Mouse (Mus musculus): ENCODE results near the gene Grik5.

Grik5 gene

GRCm38 (mm10) chr7:25026452-25026851, 45.7 kb downstream of the Grik5 start:
- DNase-seq, result no peak

DNA sequence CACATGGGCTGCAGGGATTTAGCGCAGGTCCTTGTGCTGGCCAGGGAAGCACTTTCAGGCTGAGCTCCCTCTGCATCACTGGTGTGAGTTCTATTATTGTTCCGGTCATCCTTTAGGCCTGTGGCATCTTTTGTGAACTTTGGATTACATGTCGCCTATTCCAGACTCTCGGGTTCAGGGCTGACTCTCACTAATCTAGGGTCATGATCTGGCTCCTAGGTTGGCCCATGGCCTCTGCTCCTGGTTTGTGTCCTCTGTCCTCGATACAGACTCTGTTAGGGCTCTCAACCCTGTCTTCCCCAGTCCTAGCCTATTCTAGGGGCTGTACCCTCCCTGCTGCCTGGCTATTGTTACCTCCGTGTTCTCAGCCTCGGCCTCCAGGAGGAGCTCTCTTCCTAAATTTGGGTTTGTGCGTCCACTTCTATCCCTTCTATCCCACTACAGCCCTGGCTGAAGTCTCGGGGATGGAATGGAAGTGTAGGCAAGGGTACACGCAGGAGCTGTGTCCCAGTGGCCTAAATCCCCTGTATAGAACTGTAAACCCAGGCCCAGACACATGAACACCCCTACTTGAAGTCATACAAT, 46.2 kb downstream of the Grik5 start:
- DNase-seq, result peak; percentile 30

DNA sequence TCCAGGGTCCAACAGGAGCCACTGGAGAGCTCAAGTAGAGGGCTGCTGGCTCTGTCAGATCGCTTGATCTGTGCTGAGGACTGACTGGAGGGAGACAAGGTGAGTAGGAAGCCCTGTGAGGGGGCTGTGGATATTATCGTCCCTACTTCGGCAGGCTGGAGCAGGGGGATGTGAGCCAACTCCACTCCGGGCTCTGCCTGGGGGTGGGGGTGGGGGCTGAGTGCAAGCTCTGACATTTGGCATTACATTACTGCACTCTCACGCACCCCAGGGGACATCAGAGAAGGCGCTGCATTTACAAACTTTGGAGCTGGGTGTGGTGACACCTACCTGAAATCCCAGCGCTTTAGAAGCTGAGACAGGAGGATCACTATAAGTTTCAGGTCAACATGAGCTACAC, 60.6 kb downstream of the Grik5 start:
- no peak for DNase-seq

DNA sequence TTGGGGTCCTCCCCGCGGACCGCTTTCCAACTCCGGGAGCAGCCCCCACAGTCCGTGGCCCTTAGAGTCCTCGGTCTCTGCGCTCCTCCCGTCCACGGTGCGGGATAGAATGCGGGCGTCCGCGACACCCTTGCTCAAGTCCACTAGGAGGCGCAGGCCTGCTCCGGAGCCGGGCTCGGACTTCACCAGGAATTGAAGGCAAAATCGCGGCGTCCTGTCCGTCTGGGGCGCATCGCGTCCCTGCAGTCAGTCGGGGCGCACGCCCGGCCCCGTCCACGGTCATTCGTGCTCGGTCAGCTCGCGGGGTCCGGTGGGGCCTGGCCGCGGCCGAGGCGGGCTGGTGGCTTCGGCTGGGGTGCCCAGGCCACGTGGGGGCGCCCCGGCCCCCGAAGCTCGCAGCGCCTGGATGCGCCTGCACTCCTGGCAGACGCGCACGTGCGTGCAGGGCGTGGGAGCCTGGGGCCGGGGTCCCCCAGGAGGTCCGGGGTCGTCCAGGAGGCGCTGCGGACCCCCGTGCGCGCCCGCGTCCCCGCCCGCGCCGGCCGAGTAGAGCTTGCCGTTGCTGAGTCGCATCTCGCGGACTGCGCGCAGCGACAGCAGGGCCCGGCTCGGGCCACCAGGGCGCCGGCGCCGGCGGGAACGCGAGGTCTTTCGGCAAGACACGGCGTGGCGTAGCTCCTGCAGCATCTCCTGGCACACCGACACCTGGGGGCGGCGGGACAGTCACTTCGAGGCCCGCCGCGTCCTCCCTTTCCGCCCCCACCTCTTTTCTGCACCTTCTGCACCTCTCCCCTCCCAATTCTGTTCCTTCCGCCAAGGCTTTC, 61.8 kb downstream of the Grik5 start:
- peak; percentile 30 for DNase-seq

DNA sequence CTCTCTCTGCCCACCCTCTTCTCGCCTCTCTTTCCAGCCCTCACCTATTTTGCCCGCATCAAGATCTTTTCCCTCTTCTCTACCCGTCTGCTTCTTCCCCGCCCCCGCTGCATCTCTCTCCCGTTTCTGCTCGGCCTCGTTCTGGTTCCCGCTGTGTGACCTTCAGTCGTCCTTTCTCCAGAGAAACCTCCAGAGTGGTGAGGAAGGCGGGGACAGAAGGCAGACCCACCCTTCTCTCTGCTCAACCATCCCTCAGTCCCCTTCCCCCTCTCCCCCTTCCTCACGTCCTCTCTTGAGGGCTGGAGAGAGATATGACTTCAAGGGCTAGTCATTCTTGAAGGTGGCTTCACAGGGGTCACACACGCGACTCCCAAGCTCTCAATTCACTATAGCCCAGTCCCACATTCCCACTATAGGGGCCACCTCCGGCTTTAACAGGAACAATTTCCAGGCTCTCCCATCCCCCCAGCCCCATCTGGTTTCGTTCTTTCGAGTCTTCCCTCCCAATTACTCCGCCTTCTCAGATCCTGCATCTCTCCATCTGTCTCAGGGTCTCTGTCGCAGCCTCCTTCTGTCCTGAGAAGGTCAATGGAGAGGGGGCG, 62.9 kb downstream of the Grik5 start:
- no peak for DNase-seq

DNA sequence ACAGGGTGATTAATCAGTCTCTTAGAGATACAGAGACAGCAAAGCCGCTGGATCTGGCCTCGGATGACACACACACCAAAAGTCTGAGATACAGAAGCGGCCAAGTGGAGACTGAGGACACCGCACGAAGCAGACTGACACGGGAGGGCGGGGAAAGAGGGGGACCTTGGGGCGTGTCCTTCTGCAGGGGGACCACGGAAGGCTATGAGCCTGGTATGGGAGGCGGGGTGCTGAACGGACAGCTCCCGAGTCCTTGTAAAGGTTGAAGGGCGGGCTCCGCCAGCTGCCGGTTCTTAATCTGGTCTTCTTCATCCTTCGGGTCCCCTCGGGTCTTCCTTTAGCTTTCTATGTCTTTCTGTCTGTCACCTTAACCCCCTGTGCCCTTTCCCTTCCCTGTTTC, 63.5 kb downstream of the Grik5 start:
- DNase-seq, result peak; percentile 57

DNA sequence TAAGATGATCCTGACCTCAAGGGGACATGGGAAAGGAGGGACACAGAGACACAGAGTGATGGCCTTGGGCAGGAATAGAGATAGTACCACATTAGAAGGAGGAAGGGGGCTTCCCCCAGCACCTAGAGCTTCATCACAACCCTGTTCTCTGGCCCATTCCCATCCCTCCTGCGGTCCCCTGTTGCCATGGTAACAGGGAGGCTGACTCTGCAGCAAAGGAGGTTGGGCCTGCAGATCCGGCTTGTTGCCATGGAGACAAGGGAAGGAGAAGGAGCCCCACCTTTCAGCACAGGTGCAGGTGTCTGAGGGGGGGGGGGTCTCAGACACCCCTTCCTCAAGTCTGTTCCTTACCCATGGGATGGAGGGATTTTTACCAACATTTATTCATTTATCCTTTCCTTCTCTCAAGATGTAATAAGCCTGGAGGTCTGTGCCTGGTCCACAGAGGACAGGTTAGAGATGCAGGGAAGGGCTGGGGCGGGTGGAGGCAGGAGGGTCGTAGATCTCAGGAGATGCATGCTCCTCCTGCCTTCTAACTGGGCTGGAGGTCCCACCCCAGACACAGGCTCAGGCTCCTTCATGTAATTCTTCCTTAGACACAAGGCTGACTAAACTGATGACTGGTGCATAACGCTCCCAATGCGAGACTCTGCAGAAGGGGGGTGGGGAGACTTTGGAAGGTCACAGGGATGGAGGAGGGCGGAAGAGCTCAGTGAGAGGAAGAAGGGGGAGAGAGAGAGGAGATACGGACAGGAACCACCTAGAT, 64.4 kb downstream of the Grik5 start:
- DNase-seq, result no peak

DNA sequence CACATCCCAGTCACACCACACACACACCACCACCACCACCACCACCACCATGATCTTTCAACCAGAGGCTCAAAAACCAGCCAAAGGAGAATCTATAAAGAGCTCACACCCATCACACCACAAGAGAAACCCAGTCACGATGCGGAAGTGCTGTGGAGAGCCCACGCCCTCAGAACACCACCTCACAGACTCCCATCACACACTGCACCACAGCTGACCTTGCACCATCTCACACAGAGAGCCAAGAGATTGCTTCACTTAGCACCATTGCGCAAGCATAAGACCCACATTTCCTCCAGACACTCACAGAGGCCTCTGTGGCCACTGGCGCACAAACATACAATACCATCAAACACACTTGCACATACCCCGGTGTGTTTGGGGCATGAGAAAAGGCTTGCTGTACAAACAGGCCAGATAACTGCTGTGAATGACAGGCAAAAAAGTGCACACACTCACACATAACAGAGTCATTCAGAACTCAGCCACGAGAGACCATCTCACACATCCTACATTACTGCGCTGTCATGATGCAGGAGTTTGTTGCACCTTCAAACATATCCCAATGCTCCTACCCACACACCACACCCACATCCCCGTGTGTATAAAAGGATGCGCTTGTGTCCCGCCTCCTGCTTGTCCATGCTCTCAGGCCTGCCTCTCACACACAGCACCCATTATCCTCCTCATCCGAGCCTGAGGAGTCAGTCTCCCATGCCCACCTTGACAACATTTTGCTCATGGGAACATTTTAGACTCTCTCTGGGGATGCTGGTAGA, 65.4 kb downstream of the Grik5 start:
- peak; percentile 20 for DNase-seq

GRCm38 (mm10) chr7:25006171-25006570, 66.0 kb downstream of the Grik5 start:
- no peak for DNase-seq

- DNase-seq, result no peak
Measured at GRCm38 (mm10) chr7:25005421-25006065, 66.6 kb downstream of the Grik5 start, which contains the start of gene Atp1a3. Gene Atp1a3 (minus strand): TSS chr7:25005958.

GRCm38 (mm10) chr7:25004806-25005205, 67.3 kb downstream of the Grik5 start:
- no peak for DNase-seq

DNA sequence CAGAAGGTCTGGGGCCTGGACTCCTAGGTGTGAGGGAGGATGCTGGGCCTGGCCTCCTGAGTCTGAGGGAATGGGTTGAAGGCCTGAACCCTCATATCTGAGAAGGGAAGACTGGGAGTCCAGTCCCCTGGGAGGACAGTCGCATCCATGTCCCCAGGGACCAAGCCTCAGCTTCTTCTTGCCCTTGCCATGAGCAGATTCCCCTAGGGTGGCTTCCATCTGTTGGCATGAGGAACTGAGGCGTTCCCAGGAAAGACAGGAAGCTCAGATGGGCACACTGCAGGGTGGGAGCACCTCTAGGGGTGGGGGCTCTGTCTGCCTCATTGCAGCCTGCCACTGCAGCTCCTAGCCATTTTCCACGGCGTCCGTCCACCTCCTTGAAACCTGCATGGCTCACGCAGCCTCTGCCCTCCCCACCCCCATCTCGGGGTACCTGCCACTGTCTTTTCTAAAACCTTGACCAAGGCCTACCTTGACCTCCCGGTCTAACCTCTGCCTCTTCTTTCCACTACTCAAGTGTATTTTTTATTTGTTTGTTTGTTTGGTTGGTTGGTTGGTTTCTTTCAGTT, 68.2 kb downstream of the Grik5 start:
- no peak for DNase-seq

DNA sequence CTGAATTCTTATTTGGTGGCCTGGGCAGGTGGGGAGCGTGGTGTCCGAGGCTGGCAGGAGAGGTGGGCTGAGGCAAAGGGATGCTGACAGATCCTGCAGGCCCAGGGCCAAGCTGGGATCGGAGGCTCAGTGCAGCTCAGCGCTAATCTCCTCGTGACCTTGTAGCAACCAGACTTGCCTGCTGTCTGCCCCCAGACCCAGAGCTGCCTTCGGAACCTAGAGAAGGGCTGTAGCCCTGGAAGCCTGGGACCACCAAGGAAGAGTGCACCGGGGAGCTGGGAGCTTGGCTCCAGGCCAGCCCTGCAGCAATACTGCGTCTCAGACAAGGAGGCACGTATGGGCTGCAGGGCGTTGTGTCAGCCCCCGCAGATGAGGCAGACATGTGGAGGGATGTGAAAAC, 68.9 kb downstream of the Grik5 start:
- DNase-seq, result no peak

- no peak for DNase-seq
Measured at GRCm38 (mm10) chr7:25000711-25001110, 71.4 kb downstream of the Grik5 start.

GRCm38 (mm10) chr7:25000211-25000610, 71.9 kb downstream of the Grik5 start:
- no peak for DNase-seq

- DNase-seq, result no peak
Measured at GRCm38 (mm10) chr7:24993081-24993480, 79.1 kb downstream of the Grik5 start.

GRCm38 (mm10) chr7:24990478-24990877, 81.7 kb downstream of the Grik5 start:
- no peak for DNase-seq

DNA sequence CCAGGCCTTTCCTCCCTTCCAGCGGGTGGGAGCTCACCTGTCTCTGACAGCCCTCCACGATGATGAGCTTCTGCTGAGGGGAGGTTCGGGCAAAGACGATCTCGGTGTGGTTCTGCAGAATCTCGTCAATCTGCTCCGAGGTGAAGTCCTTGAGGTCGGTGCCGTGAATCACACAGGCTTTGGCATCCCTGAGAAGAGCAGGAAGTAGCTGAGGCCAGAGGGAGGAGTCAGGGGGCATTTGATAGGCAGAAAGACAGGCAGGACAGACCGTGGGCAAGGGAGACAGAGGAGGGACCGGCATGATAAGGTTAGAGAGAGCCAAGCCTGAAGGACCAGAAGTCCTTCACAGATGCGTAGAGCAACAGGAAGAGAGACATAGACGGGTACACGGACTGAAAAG, 84.2 kb downstream of the Grik5 start:
- DNase-seq, result no peak

GRCm38 (mm10) chr7:24985799-24986198, 86.3 kb downstream of the Grik5 start:
- DNase-seq, result no peak

DNA sequence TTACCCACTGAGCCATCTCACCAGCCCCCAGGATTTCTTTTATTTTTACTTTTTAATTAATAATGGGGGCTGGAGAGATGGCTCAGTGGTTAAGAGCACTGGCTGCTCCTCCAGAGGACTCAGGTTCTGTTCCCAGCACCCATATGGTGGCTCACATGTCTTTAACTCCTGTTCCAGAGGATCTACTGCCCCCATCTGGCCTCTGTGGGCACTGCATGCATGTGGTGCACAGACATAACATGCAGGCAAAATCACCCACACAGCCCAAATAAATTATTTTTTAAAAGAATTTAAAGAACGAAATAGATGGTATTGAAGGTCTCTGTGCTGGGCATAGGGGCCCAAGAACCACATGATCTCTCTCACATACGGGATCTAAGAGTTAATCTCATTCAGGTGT, 87.8 kb downstream of the Grik5 start:
- DNase-seq, result no peak

- DNase-seq, result no peak
Measured at GRCm38 (mm10) chr7:24983396-24983795, 88.8 kb downstream of the Grik5 start.

DNA sequence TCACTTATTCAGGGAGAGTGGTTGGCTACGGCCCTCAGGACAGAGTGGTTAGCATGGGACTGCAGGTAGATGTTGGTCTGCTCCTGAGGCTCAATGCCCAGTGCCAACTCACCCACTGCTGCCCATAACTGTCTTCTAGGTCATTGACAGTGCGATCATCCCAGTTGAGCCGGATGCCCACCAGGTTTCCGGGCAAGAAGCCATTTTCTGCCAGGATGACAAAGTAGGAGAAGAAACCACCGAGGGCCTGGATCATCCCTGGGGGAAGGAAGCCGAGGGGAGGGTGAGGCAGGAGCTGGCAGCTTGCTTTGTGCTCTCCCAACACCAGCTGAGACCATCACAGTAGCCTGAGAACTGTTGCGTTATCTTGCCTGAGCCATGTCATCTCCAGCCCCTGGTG, 91.7 kb downstream of the Grik5 start:
- no peak for DNase-seq
